Mouse (Mus musculus) cortical plate, adult 2 months (tissue): Measurements from ENCODE around the gene Lrrc56. TPM values are rescaled to one million over a fixed set of nuclear protein-coding genes. Genes with fewer than 3 reads are reported as not detected.
"Not testable (repeated sequence)": the region's sequence is repeated elsewhere in the genome, so short reads cannot be mapped to it uniquely, and the experiment has no call there.

Experiments
- H3K27ac ChIP-seq: fragments of 200-500 bp; 2 replicates; pipeline ENCODE4 v1.5.1; 2012; ENCODE audit warnings: low read length, control low read depth, inconsistent platforms; ENCODE audit not compliant: insufficient read depth
- H3K4me1 ChIP-seq: fragments of 200-500 bp; 2 replicates; pipeline ENCODE4 v1.6.1; 2011; ENCODE audit warnings: low read length; ENCODE audit not compliant: control insufficient read depth, insufficient read depth
- H3K4me3 ChIP-seq: fragments of 200-500 bp; 2 replicates; pipeline ENCODE4 v1.5.1; 2011; ENCODE audit warnings: mild to moderate bottlenecking, low read length, control low read depth; ENCODE audit not compliant: insufficient read depth
- CTCF ChIP-seq: fragments of 200-500 bp; IDR thresholded peaks from 2 replicates; pipeline ENCODE4 v1.5.1; 2011; ENCODE audit warnings: mild to moderate bottlenecking, control low read depth, low read length; ENCODE audit not compliant: insufficient read depth; ENCODE audit errors: extremely low read depth
- POLR2A ChIP-seq: fragments of 200-500 bp; IDR thresholded peaks from 2 replicates; pipeline ENCODE4 v1.6.1; 2011; ENCODE audit warnings: mild to moderate bottlenecking, low read length, control low read depth; ENCODE audit not compliant: insufficient read depth; ENCODE audit errors: extremely low read depth
- polyA plus RNA-seq: library from polyadenylated mRNA; depleted of rRNA; stranded (reverse); fragments of >200 nt; gene quantifications from 2 replicates; pipeline ENCODE4 v1.2.3, GENCODE M21; 2012

The Lrrc56 gene
- polyA plus RNA-seq, 1 experiment, result 5.8 TPM

GRCm38 (mm10) chr7:141222126-141222467, 28.1 kb downstream of the Lrrc56 start:
- Histone ChIP-seq H3K4me1 (no peaks in the 10 kb centered on the region), H3K27ac (no peak overlapping the region), H3K4me3 (peak overlapping the region; percentile 32)
- TF ChIP-seq POLR2A, result no peak
- no peak for TF ChIP-seq CTCF

DNA sequence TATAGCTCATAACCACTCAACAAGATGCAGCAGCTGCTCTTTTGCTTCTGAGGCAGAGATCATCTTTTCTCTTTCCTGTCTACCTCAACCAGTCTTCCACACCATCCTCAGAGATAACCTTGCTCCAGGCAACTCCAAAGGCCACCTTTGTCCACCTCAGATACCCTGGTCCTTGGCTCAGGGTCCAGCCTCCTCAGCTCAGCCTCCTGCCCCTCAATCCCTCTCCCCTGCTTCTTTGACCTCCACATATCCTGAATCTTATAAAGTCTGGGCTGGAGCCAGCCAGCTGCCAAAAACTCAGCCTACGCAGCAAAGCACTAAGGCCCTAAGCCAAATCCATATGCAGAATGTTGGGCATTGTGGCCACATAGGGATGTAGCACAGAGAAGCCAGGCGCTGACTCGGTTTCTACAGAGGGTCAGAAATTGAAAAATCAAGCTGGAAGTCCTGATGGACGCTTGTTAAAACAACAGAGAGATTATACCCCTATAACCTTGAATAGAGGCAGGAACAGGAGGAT, 28.8 kb downstream of the Lrrc56 start:
- Histone ChIP-seq H3K4me1 (no peaks in the 10 kb centered on the region), H3K27ac (no peak overlapping the region), H3K4me3 (no peak overlapping the region)
- no peak for TF ChIP-seq POLR2A
- no peak for TF ChIP-seq CTCF

GRCm38 (mm10) chr7:141226535-141226934, 32.6 kb downstream of the Lrrc56 start:
- H3K27ac ChIP-seq, result no peak overlapping the region
- peaks cover 6% of the 10 kb centered on the region; the same call in 1 of the 2 replicates for H3K4me1 ChIP-seq
- TF ChIP-seq POLR2A, result no peak
- TF ChIP-seq CTCF, result no peak
- no peak overlapping the region for H3K4me3 ChIP-seq

GRCm38 (mm10) chr7:141227796-141228195, 33.8 kb downstream of the Lrrc56 start:
- Histone ChIP-seq H3K27ac (no peak overlapping the region), H3K4me1 (peaks cover 6% of the 10 kb centered on the region; the same call in 1 of the 2 replicates), H3K4me3 (peak overlapping the region; percentile 53; the same call in 1 of the 2 replicates)
- TF ChIP-seq POLR2A (no peak), CTCF (no peak)

DNA sequence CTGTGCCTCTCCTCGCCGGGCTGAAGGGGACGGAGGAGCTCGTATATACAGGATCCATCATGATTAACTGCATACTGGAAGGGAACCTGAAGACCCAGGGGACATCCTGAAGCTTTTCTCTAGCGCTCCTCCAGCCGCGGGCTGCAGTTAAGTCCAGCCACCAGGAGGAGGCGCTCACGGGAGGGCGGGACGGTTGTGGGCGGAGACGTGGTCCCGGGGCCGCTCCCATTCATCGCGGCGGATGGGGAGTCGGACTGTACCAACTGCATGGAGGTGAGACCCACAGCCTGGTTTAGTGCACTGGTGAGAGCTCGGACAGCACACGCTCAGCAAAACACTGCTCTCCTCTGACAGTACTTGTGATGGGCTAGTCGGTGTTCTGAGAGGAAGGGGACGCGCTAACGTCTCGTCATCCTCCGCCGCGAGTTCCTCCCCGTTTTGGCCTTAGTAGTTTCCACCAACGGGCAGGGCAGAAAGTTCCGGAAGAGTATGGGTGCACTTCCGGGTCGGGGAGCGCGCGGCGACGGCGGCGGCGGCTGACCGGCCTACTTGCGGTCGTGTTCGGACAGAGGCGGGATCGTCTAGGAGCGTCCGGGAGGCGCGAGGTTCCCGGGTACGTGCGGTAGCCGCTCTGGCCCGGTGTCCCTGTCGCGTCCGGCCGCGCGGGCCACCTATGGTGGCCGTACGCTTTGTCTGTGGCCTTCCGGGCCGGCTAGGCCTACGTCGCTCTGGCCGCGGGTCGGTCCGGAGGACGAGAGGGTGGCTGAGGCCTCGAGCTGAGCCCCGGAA, 34.5 kb downstream of the Lrrc56 start, which contains the start of gene Phrf1:
Gene Phrf1 (plus strand): TSS at position 506 of the 789 bp plus-strand sequence.
- peak within 1 kb of the TSS; percentile 82 for H3K27ac ChIP-seq
- peak within 1 kb of the TSS; percentile 53 for H3K4me3 ChIP-seq
- H3K4me1 ChIP-seq, result peaks cover 6% of the 10 kb centered on the region; the same call in 1 of the 2 replicates
- peak; percentile 81 for TF ChIP-seq CTCF
- peak; percentile 23; the same call in 1 of the 2 replicates for TF ChIP-seq POLR2A

DNA sequence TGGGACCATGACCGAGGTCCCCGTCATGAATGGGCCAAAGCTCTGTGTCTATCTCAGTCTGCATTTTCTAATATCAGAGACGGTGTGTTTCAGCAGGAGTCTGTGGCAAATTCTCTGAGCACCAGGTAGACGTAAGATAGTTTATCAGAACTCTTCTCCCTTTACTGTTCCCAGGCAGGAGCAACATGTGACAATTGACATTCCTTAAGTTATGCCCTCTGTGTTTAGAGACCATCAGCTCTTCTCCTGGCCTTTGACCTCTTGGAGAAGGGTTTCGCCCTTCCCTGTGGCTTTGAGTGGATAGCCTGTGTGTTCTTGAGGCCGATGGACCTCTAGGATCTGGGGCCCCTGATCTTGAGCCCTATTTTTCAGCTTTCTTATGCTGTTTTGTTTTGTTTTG, 35.7 kb downstream of the Lrrc56 start:
- H3K4me1 ChIP-seq, result peaks cover 6% of the 10 kb centered on the region; the same call in 1 of the 2 replicates
- no peak overlapping the region for H3K27ac ChIP-seq
- peak overlapping the region; percentile 53 for H3K4me3 ChIP-seq
- TF ChIP-seq POLR2A (no peak), CTCF (no peak)

DNA sequence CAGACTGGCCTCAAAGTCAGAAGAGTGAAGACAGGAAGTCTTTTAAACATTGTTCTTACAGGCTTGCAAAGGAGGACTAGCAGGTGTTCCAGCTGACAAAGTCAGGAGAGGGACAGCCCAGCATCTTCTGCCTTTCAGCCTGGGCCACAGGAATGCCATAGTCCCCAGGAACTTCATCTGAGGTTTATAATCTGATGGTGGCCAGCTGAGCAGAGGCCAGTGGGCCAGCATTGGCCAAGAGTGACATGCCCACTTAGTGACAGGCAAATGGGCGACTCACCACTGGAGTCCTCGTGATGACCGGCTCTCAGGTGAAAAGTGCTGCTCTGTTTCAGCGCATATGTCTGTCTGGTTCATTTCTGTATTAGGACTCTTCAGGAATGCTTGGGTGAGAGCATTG, 36.6 kb downstream of the Lrrc56 start:
- TF ChIP-seq POLR2A (no peak), CTCF (no peak)
- Histone ChIP-seq H3K4me1 (peaks cover 6% of the 10 kb centered on the region; the same call in 1 of the 2 replicates), H3K4me3 (no peak overlapping the region), H3K27ac (no peak overlapping the region)

DNA sequence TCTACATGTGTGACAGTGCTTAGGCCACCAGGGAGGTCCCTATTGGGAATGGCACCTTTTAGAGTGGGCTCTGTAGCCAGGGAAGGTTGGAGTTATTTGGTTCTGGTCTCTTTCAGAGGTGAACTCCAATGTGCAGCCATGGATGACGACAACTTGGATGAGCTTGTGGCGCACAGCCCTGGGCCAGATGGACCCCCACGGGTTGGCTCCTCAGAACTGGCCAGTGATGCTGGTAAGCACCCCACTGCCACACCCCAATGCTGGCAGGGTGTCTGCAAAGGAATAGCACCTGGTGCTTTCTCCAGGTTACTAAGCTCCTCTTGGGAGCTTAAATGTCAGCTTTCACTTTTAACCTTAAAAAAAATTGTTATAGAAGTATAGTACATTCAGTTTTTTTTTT, 37.2 kb downstream of the Lrrc56 start:
- TF ChIP-seq CTCF (no peak), POLR2A (no peak)
- Histone ChIP-seq H3K4me3 (no peak overlapping the region), H3K4me1 (peaks cover 6% of the 10 kb centered on the region; the same call in 1 of the 2 replicates), H3K27ac (no peak overlapping the region)

- H3K4me3 ChIP-seq, result no peak overlapping the region
- TF ChIP-seq POLR2A, result no peak
- no peak for TF ChIP-seq CTCF
- peaks cover 6% of the 10 kb centered on the region; the same call in 1 of the 2 replicates for H3K4me1 ChIP-seq
- no peak overlapping the region for H3K27ac ChIP-seq
Measured at GRCm38 (mm10) chr7:141231551-141231950, 37.6 kb downstream of the Lrrc56 start.

DNA sequence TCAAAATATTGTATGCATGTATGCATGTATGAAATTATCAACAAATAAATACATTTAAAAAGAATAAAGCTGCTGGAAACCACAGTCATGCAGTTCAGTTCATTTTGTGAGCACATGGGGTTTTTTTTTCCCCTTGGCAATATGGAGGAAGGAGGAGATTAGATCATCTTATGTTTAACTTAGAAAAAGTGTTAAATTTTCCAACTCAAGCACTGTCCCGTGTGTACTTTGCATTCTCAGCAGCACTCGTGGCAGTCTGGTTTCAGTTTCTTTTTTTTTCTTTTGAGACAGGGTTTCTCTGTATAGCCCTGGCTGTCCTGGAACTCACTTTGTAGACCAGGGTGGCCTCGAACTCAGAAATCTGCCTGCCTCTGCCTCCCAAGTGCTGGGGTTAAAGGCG, 56.5 kb downstream of the Lrrc56 start:
- not testable (repeated sequence) for H3K27ac ChIP-seq, H3K4me3 ChIP-seq, H3K4me1 ChIP-seq
